Mouse (Mus musculus) heart, adult 2 months (tissue): ENCODE measurements around the gene Rai14. TPM values are rescaled to one million over a fixed set of nuclear protein-coding genes. Genes with fewer than 3 reads are reported as not detected.

Source experiments
- DNase-seq, 2 experiments: peaks; one replicate each; pipeline ENCODE4 v3.0.0; 2021
- H3K27ac ChIP-seq: fragments of 200-600 bp; 2 replicates; pipeline ENCODE4 v1.8.1; 2022
- H3K27me3 ChIP-seq: fragments of 200-500 bp; 2 replicates; pipeline ENCODE4 v1.6.1; 2012; ENCODE audit warnings: mild to moderate bottlenecking, low read length, inconsistent platforms, mixed read lengths; ENCODE audit not compliant: control insufficient read depth, insufficient read depth
- H3K36me3 ChIP-seq: fragments of 200-500 bp; 2 replicates; pipeline ENCODE4 v1.6.1; 2012; ENCODE audit warnings: low read length, inconsistent platforms; ENCODE audit not compliant: control insufficient read depth, insufficient read depth
- H3K4me1 ChIP-seq: fragments of 200-500 bp; 2 replicates; pipeline ENCODE4 v1.6.1; 2011; ENCODE audit warnings: low read length; ENCODE audit not compliant: control insufficient read depth, insufficient read depth
- H3K4me3 ChIP-seq: fragments of 200-600 bp; 2 replicates; pipeline ENCODE4 v1.8.1; 2022
- H3K79me2 ChIP-seq: fragments of 200-500 bp; replicated peaks from 2 replicates; pipeline ENCODE4 v1.6.1; 2012; ENCODE audit warnings: mild to moderate bottlenecking, inconsistent platforms, low read length, moderate library complexity, mixed read lengths; ENCODE audit not compliant: control insufficient read depth, insufficient read depth
- H3K9ac ChIP-seq: fragments of 200-500 bp; 2 replicates; pipeline ENCODE4 v1.6.1; 2012; ENCODE audit warnings: low read depth, mild to moderate bottlenecking, control low read depth, inconsistent platforms, low read length, mixed read lengths
- CTCF ChIP-seq: fragments of 200-600 bp; IDR thresholded peaks from 2 replicates; pipeline ENCODE4 v1.8.1; 2022; ENCODE audit warnings: antibody characterized with exemption, mild to moderate bottlenecking, moderate library complexity
- EP300 ChIP-seq: fragments of 200-500 bp; IDR thresholded peaks from 2 replicates; pipeline ENCODE4 v1.6.1; 2011; ENCODE audit warnings: low read depth, low read length, control low read depth; ENCODE audit not compliant: insufficient read depth
- POLR2A ChIP-seq: fragments of 200-500 bp; IDR thresholded peaks from 2 replicates; pipeline ENCODE4 v1.6.1; 2011; ENCODE audit warnings: mild to moderate bottlenecking, low read depth, low read length, control low read depth; ENCODE audit not compliant: insufficient read depth
- WGBS: fragments of 180-500 bp; shearing (Covaris S2); methylation state at CpG from one replicate; pipeline ENCODE4 v1.1.7; 2018; 5-methylcytosine and 5-hydroxymethylcytosine counted together
- intact Hi-C: fragments of 180-260 bp; cut with DNase I; formaldehyde crosslinking; loops from one replicate; pipeline ENCODE4 v1.15.1; 2025
- polyA plus RNA-seq: library from polyadenylated mRNA; depleted of rRNA; stranded (reverse); fragments of >200 nt; gene quantifications from 2 replicates; pipeline ENCODE4 v1.2.3, GENCODE M21; 2012
- total RNA-seq, 2 experiments: library from RNA; stranded (reverse); gene quantifications; 2 replicates each; pipeline ENCODE4 v1.2.3; 2021

Rai14 gene
- total and polyA plus RNA-seq, 3 experiments = 1.1 to 4.3 (median 3.7) TPM

DNA sequence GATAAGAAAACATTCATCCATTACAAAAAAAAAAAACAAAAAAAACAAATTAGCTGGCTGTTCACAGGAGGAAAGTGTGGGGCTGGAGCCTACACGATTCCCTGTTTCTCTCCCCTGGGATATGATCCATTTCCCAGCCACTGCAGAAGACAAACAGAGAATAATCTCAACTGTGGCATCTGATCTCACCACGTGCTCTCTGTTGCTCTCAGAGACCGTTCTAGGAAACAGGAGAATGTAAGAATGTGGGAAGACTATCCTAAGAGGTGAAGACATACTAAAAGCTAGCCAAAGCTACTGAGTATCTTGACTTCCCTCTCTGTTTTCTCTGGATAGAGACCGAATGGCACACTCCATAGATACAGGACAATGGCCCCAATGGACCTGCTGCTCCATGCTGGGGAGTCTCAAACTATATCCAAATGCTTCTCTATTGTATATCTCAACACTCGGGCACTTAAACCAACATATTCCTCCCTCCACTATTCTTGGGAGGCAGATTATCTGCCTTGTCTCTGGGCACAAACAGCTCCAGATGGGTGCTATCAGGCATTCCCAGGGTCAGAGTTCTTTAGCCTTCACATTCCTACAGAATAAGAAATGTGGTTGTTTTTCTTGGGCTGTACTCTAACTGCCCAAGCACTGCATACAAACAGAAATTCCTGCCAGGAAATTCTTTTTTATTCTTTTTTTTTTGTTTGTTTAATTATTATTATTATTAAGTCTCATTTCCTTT lies 50.5 kb downstream of the Rai14 start:
- intact Hi-C loops = no loop called here
- no peak overlapping the region for H3K27ac ChIP-seq
- no peak overlapping the region for H3K4me3 ChIP-seq
- TF ChIP-seq CTCF (no peak), EP300 (no peak), POLR2A (no peak)
- H3K27me3 ChIP-seq = no peaks in the 10 kb centered on the region
- H3K36me3 ChIP-seq = no peaks in the 10 kb centered on the region; the same call in 1 of the 2 replicates
- no peaks in the 10 kb centered on the region for H3K79me2 ChIP-seq
- no peak overlapping the region for H3K9ac ChIP-seq
- peaks cover 3% of the 10 kb centered on the region; the same call in 1 of the 2 replicates for H3K4me1 ChIP-seq
- DNase-seq = no peak
- WGBS = 36% methylated on average over 5 of the region's 5 CpGs

- intact Hi-C loops = no loop called here
- Histone ChIP-seq H3K4me3 (no peak overlapping the region), H3K36me3 (no peaks in the 10 kb centered on the region), H3K79me2 (no peaks in the 10 kb centered on the region), H3K4me1 (peaks cover 3% of the 10 kb centered on the region; the same call in 1 of the 2 replicates), H3K27ac (no peak overlapping the region), H3K9ac (no peak overlapping the region), H3K27me3 (no peaks in the 10 kb centered on the region)
- WGBS = 22% methylated on average over 3 of the region's 3 CpGs
- TF ChIP-seq POLR2A (no peak), EP300 (no peak), CTCF (no peak)
- no peak for DNase-seq
Observed at GRCm38 (mm10) chr15:10661961-10662606, 52.3 kb downstream of the Rai14 start.

DNA sequence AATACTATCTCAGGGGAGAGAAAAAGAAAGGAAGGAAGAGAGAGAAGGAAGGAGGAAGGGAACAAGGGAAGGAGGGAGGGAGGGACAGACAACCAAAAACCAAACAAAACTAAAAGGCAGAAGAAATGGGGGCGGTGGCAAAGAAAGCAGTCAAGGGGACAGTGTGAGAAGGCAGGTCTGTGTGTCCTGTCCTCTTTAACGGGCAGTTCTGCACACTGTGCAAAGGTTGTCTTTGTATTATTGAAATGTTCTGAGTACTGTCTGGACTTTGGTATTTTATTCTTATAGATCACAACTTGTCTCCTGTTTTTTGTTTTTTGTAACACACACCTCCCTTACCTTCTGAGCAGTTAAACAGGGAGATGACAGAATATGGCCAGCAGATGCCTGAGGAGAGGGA lies 55.6 kb downstream of the Rai14 start:
- H3K79me2 ChIP-seq = no peaks in the 10 kb centered on the region
- no peak for TF ChIP-seq CTCF
- no peak for TF ChIP-seq POLR2A
- TF ChIP-seq EP300 = no peak
- no peak for DNase-seq
- intact Hi-C loops = no loop called here
- H3K27ac ChIP-seq = no peak overlapping the region
- no peaks in the 10 kb centered on the region for H3K36me3 ChIP-seq
- H3K4me1 ChIP-seq = peaks cover 3% of the 10 kb centered on the region; the same call in 1 of the 2 replicates
- WGBS = 85% methylated on average over 2 of the region's 2 CpGs
- H3K9ac ChIP-seq = no peak overlapping the region
- no peaks in the 10 kb centered on the region for H3K27me3 ChIP-seq
- H3K4me3 ChIP-seq = no peak overlapping the region

DNA sequence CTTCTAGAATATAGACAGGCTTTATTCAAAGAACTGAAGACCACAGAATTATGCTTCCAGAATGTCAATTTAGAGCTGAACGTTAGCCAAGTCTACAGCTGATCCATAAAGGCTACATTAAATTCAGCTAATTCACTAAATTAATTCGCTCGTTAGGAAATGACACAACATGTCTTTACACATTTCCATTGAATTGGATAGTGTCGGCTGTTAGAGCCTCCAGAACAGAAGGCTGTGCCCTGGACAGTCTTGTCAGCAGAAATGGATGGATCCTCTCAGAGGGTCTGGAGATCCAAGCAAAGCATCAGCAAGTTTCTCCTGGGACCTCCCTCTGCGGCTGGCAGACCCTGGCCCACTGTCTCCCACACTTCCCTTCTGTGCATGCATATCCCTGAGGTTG lies 58.3 kb downstream of the Rai14 start:
- Histone ChIP-seq H3K9ac (no peak overlapping the region), H3K27ac (no peak overlapping the region), H3K79me2 (no peaks in the 10 kb centered on the region), H3K4me1 (no peaks in the 10 kb centered on the region), H3K4me3 (no peak overlapping the region), H3K27me3 (no peaks in the 10 kb centered on the region), H3K36me3 (no peaks in the 10 kb centered on the region)
- whole genome bisulfite sequencing = 94% methylated on average over 5 of the region's 5 CpGs
- DNase-seq = no peak
- TF ChIP-seq EP300 (no peak), POLR2A (no peak)
- intact Hi-C loops = no loop called here

GRCm38 (mm10) chr15:10655151-10655905 lies 59.1 kb downstream of the Rai14 start:
- no peak overlapping the region for H3K4me3 ChIP-seq
- no peaks in the 10 kb centered on the region for H3K36me3 ChIP-seq
- DNase-seq = no peak
- WGBS = 63% methylated on average over 8 of the region's 8 CpGs
- H3K27me3 ChIP-seq = no peaks in the 10 kb centered on the region
- TF ChIP-seq CTCF (no peak), POLR2A (no peak), EP300 (no peak)
- H3K79me2 ChIP-seq = no peaks in the 10 kb centered on the region
- H3K9ac ChIP-seq = no peak overlapping the region
- no peaks in the 10 kb centered on the region for H3K4me1 ChIP-seq
- intact Hi-C loops = no loop called here
- H3K27ac ChIP-seq = no peak overlapping the region
